Mouse (Mus musculus) kidney, embryonic 16.5 days (tissue): ENCODE measurements around the gene Hivep3. TPM values are rescaled to one million over a fixed set of nuclear protein-coding genes. Genes with fewer than 3 reads are reported as not detected.

Source experiments
- ATAC-seq: fragments of 200-750 bp; cut with Nextera tagmentation; 2 replicates; pipeline ENCODE4 v1.8.0; 2017; ENCODE audit warnings: moderate TSS enrichment; ENCODE audit not compliant: low FRiP score, low TSS enrichment
- H3K27ac ChIP-seq: fragments of 300-500 bp; sonication (generic); 2 replicates; pipeline ENCODE4 v1.5.1; 2014; ENCODE audit warnings: low read length
- H3K27me3 ChIP-seq: fragments of 300-500 bp; sonication (generic); 2 replicates; pipeline ENCODE4 v1.6.1; 2014; ENCODE audit warnings: low read length, control low read depth, mixed read lengths; ENCODE audit not compliant: insufficient read depth
- H3K36me3 ChIP-seq: fragments of 300-500 bp; sonication (generic); 2 replicates; pipeline ENCODE4 v1.6.1; 2014; ENCODE audit warnings: low read length, control low read depth, mixed read lengths; ENCODE audit not compliant: insufficient read depth
- H3K4me1 ChIP-seq: fragments of 300-500 bp; sonication (generic); 2 replicates; pipeline ENCODE4 v1.6.1; 2014; ENCODE audit warnings: low read length, control low read depth, mixed read lengths; ENCODE audit not compliant: insufficient read depth
- H3K4me2 ChIP-seq: fragments of 300-500 bp; sonication (generic); replicated peaks from 2 replicates; pipeline ENCODE4 v1.6.1; 2014; ENCODE audit warnings: low read depth, low read length
- H3K4me3 ChIP-seq: fragments of 300-500 bp; sonication (generic); 2 replicates; pipeline ENCODE4 v1.5.1; 2014; ENCODE audit warnings: mild to moderate bottlenecking, low read length
- H3K9ac ChIP-seq: fragments of 300-500 bp; sonication (generic); replicated peaks from 2 replicates; pipeline ENCODE4 v1.6.1; 2014; ENCODE audit warnings: low read length
- H3K9me3 ChIP-seq: fragments of 300-500 bp; sonication (generic); 2 replicates; pipeline ENCODE4 v1.6.1; 2016; ENCODE audit warnings: low read length, control low read depth
- WGBS: fragments of 180-500 bp; shearing (Covaris S2); extraction: QIAGEN DNeasy Blood & Tissue Kit; methylation state at CpG from one replicate; pipeline ENCODE4 v1.1.7; 2014; 5-methylcytosine and 5-hydroxymethylcytosine counted together
- polyA plus RNA-seq: library from polyadenylated mRNA; unstranded; fragments of >200 nt; fragmentation: Nextera tagmentation; extraction: Ambion mirVana; gene quantifications from 2 replicates; pipeline ENCODE4 v1.2.1, GENCODE M21; 2015

The Hivep3 gene
- polyA plus RNA-seq, 1 experiment from 2014 or later = 7.0 TPM

GRCm38 (mm10) chr4:119947232-119948162 lies 213.9 kb downstream of the Hivep3 start:
- no peaks in the 10 kb centered on the region for H3K27me3 ChIP-seq
- H3K4me1 ChIP-seq = no peaks in the 10 kb centered on the region
- H3K9me3 ChIP-seq = peaks cover 7% of the 10 kb centered on the region
- WGBS = 74% methylated on average over 12 of the region's 12 CpGs
- no peak for ATAC-seq
- H3K27ac ChIP-seq = no peak overlapping the region
- no peak overlapping the region for H3K4me3 ChIP-seq
- no peaks in the 10 kb centered on the region for H3K36me3 ChIP-seq
- no peak overlapping the region for H3K4me2 ChIP-seq
- no peak overlapping the region for H3K9ac ChIP-seq

GRCm38 (mm10) chr4:119948406-119948805 lies 214.8 kb downstream of the Hivep3 start:
- H3K4me1 ChIP-seq = no peaks in the 10 kb centered on the region
- no peak for ATAC-seq
- H3K36me3 ChIP-seq = no peaks in the 10 kb centered on the region
- H3K4me2 ChIP-seq = no peak overlapping the region
- 82% methylated on average over 6 of the region's 6 CpGs for WGBS
- H3K27ac ChIP-seq = no peak overlapping the region
- H3K9me3 ChIP-seq = peaks cover 7% of the 10 kb centered on the region
- H3K9ac ChIP-seq = no peak overlapping the region
- H3K27me3 ChIP-seq = no peaks in the 10 kb centered on the region
- H3K4me3 ChIP-seq = no peak overlapping the region

GRCm38 (mm10) chr4:119948922-119949614 lies 215.5 kb downstream of the Hivep3 start:
- H3K27me3 ChIP-seq = no peaks in the 10 kb centered on the region
- WGBS = 69% methylated on average over 12 of the region's 12 CpGs
- H3K4me1 ChIP-seq = no peaks in the 10 kb centered on the region
- no peak overlapping the region for H3K4me3 ChIP-seq
- ATAC-seq = no peak
- no peak overlapping the region for H3K9ac ChIP-seq
- H3K9me3 ChIP-seq = peaks cover 7% of the 10 kb centered on the region
- H3K27ac ChIP-seq = no peak overlapping the region
- no peaks in the 10 kb centered on the region for H3K36me3 ChIP-seq
- no peak overlapping the region for H3K4me2 ChIP-seq

GRCm38 (mm10) chr4:119950181-119950580 lies 216.6 kb downstream of the Hivep3 start:
- H3K4me3 ChIP-seq = no peak overlapping the region
- no peak overlapping the region for H3K9ac ChIP-seq
- ATAC-seq = no peak
- no peak overlapping the region for H3K27ac ChIP-seq
- 82% methylated on average over 5 of the region's 5 CpGs for WGBS
- H3K9me3 ChIP-seq = peaks cover 4% of the 10 kb centered on the region
- H3K27me3 ChIP-seq = no peaks in the 10 kb centered on the region
- H3K4me1 ChIP-seq = no peaks in the 10 kb centered on the region
- H3K4me2 ChIP-seq = no peak overlapping the region
- H3K36me3 ChIP-seq = no peaks in the 10 kb centered on the region

GRCm38 (mm10) chr4:119951081-119951480 lies 217.5 kb downstream of the Hivep3 start:
- H3K4me2 ChIP-seq = no peak overlapping the region
- no peak overlapping the region for H3K4me3 ChIP-seq
- no peaks in the 10 kb centered on the region for H3K27me3 ChIP-seq
- no peaks in the 10 kb centered on the region for H3K4me1 ChIP-seq
- H3K9me3 ChIP-seq = no peaks in the 10 kb centered on the region
- H3K9ac ChIP-seq = no peak overlapping the region
- WGBS = 83% methylated on average over 1 of the region's 1 CpGs
- H3K27ac ChIP-seq = no peak overlapping the region
- no peaks in the 10 kb centered on the region for H3K36me3 ChIP-seq
- no peak for ATAC-seq

- Histone ChIP-seq H3K9ac (no peak overlapping the region), H3K4me1 (peaks cover 9% of the 10 kb centered on the region), H3K27ac (no peak overlapping the region), H3K4me2 (no peak overlapping the region), H3K36me3 (no peaks in the 10 kb centered on the region), H3K9me3 (no peaks in the 10 kb centered on the region), H3K4me3 (no peak overlapping the region), H3K27me3 (no peaks in the 10 kb centered on the region)
- 89% methylated on average over 7 of the region's 7 CpGs for WGBS
- no peak for ATAC-seq
Observed at GRCm38 (mm10) chr4:119955008-119955407, 221.4 kb downstream of the Hivep3 start.

GRCm38 (mm10) chr4:119957970-119958369 lies 224.4 kb downstream of the Hivep3 start:
- 88% methylated on average over 2 of the region's 2 CpGs for WGBS
- Histone ChIP-seq H3K9me3 (no peaks in the 10 kb centered on the region), H3K27me3 (no peaks in the 10 kb centered on the region), H3K4me3 (no peak overlapping the region), H3K4me1 (peaks cover 9% of the 10 kb centered on the region), H3K4me2 (no peak overlapping the region), H3K9ac (no peak overlapping the region), H3K27ac (no peak overlapping the region), H3K36me3 (no peaks in the 10 kb centered on the region)
- no peak for ATAC-seq

- ATAC-seq = peak; percentile 52; the same call in 1 of the 2 replicates
- no peak overlapping the region for H3K4me3 ChIP-seq
- no peak overlapping the region for H3K4me2 ChIP-seq
- 14% methylated on average over 7 of the region's 7 CpGs for WGBS
- peaks cover 9% of the 10 kb centered on the region for H3K4me1 ChIP-seq
- H3K27ac ChIP-seq = no peak overlapping the region
- no peaks in the 10 kb centered on the region for H3K36me3 ChIP-seq
- no peaks in the 10 kb centered on the region for H3K9me3 ChIP-seq
- H3K9ac ChIP-seq = no peak overlapping the region
- no peaks in the 10 kb centered on the region for H3K27me3 ChIP-seq
Observed at GRCm38 (mm10) chr4:119959293-119959692, 225.7 kb downstream of the Hivep3 start.

GRCm38 (mm10) chr4:119959873-119960272 lies 226.3 kb downstream of the Hivep3 start:
- no peak overlapping the region for H3K4me3 ChIP-seq
- no peak overlapping the region for H3K4me2 ChIP-seq
- H3K9me3 ChIP-seq = no peaks in the 10 kb centered on the region
- no peaks in the 10 kb centered on the region for H3K27me3 ChIP-seq
- H3K27ac ChIP-seq = no peak overlapping the region
- WGBS = 48% methylated on average over 1 of the region's 1 CpGs
- no peaks in the 10 kb centered on the region for H3K36me3 ChIP-seq
- H3K9ac ChIP-seq = no peak overlapping the region
- ATAC-seq = no peak
- peaks cover 9% of the 10 kb centered on the region for H3K4me1 ChIP-seq

- 85% methylated on average over 6 of the region's 6 CpGs for WGBS
- Histone ChIP-seq H3K36me3 (no peaks in the 10 kb centered on the region), H3K27me3 (no peaks in the 10 kb centered on the region), H3K27ac (no peak overlapping the region), H3K4me3 (no peak overlapping the region), H3K9me3 (no peaks in the 10 kb centered on the region), H3K4me2 (no peak overlapping the region), H3K9ac (no peak overlapping the region), H3K4me1 (peaks cover 9% of the 10 kb centered on the region)
- ATAC-seq = no peak
Observed at GRCm38 (mm10) chr4:119960523-119960922, 226.9 kb downstream of the Hivep3 start.
